ENCODE assay signal across 9 mouse cellular contexts in genomic region chr13:107100852-107101325, GRCm38 (mm10).
DNase-seq lines count a peak whose midpoint lies in the region; ATAC-seq and TF ChIP-seq lines count a peak whose summit lies in the region.
"Had no signal": no experiment of that assay in that cellular context is flagged by ENCODE, and none has a peak within 500 bp of the region (broad histone marks: within the 10 kb centered on the region; RNA-seq: fewer than 3 reads in every experiment).

No protein-coding gene starts in this region.

- H3K4me1 ChIP-seq in G1E (ENCODE audit: insufficient read depth, low read depth, low read length), result peaks cover 59% of the 10 kb centered on the region
- no peaks in the 10 kb centered on the region for H3K4me1 ChIP-seq in intestine, embryonic 16.5 days (ENCODE audit: control insufficient read depth, insufficient read depth, low read length)
- 0 out of 2 replicates have a peak, but pooled peaks cover 3% of the 10 kb centered on the region for H3K4me1 ChIP-seq in midbrain, embryonic 10.5 days
- H3K4me1 ChIP-seq: midbrain, embryonic 12.5 days had no signal

- DNase-seq in G1E (ENCODE audit: low spot score), result peak; percentile 75
- peak; percentile 12 for DNase-seq in embryo, embryonic 10.5 days (ENCODE audit: low spot score)
- peak; percentile 39 for DNase-seq in naive thymus-derived CD4-positive, alpha-beta T cell, adult 2 months (ENCODE audit: low read depth)
- DNase-seq in midbrain, embryonic 10.5 days (ENCODE audit: low spot score), result no peak
- DNase-seq in layer of hippocampus, adult 18-20 months (ENCODE audit: low spot score in 2 of 2), result no peak
- no peak for DNase-seq in adrenal gland, postnatal 4 days (ENCODE audit: low spot score in 2 of 2)
- no peak for DNase-seq in kidney, postnatal 4 days

- H3K36me3 ChIP-seq in G1E (replicated peaks), result no peaks in the 10 kb centered on the region
- no peaks in the 10 kb centered on the region for H3K36me3 ChIP-seq in intestine, embryonic 16.5 days (ENCODE audit: control insufficient read depth, insufficient read depth, low read length)
- no peaks in the 10 kb centered on the region for H3K36me3 ChIP-seq in midbrain, embryonic 10.5 days
- H3K36me3 ChIP-seq: midbrain, embryonic 12.5 days had no signal

- WGBS in intestine, embryonic 16.5 days, result 61% methylated on average over 6 of the region's 6 CpGs
- 76% methylated on average over 6 of the region's 6 CpGs for WGBS in midbrain, embryonic 10.5 days

- H3K27ac ChIP-seq in intestine, embryonic 16.5 days (ENCODE audit: low read length), result no peak overlapping the region
- H3K27ac ChIP-seq in midbrain, embryonic 10.5 days (replicated peaks), result no peak overlapping the region
- H3K27ac ChIP-seq: midbrain, embryonic 12.5 days had no signal

- no peak overlapping the region for H3K9ac ChIP-seq in intestine, embryonic 16.5 days (ENCODE audit: low read depth, low read length)
- H3K9ac ChIP-seq: midbrain, embryonic 12.5 days had no signal

- peak overlapping the region; percentile 35; the same call in 1 of the 2 replicates for H3K4me3 ChIP-seq in G1E (ENCODE audit: low read depth, low read length)
- H3K4me3 ChIP-seq in intestine, embryonic 16.5 days (ENCODE audit: low read length), result no peak overlapping the region
- H3K4me3 ChIP-seq in midbrain, embryonic 10.5 days, result no peak overlapping the region
- H3K4me3 ChIP-seq: midbrain, embryonic 12.5 days had no signal

- no peaks in the 10 kb centered on the region; the same call in 1 of the 2 replicates for H3K9me3 ChIP-seq in G1E (replicated peaks)
- H3K9me3 ChIP-seq in intestine, embryonic 16.5 days (ENCODE audit: control insufficient read depth, low read length), result no peaks in the 10 kb centered on the region
- H3K9me3 ChIP-seq in midbrain, embryonic 10.5 days (replicated peaks), result no peaks in the 10 kb centered on the region
- H3K9me3 ChIP-seq: midbrain, embryonic 12.5 days had no signal

- no peak overlapping the region for H3K4me2 ChIP-seq in intestine, embryonic 16.5 days (ENCODE audit: low read depth, low read length)

- no peaks in the 10 kb centered on the region for H3K27me3 ChIP-seq in G1E (ENCODE audit: insufficient read depth, low read length)
- H3K27me3 ChIP-seq in intestine, embryonic 16.5 days (replicated peaks; ENCODE audit: control insufficient read depth, insufficient read depth, low read length), result no peaks in the 10 kb centered on the region
- H3K27me3 ChIP-seq in midbrain, embryonic 10.5 days (ENCODE audit: low read depth, poor library complexity, severe bottlenecking), result no peaks in the 10 kb centered on the region
- H3K27me3 ChIP-seq: midbrain, embryonic 12.5 days had no signal

- no peak for TF ChIP-seq CTCF in G1E (IDR thresholded peaks at IDR 0.05; ENCODE audit: low read depth, low read length)

- peak; percentile 94 for ATAC-seq in G1E (ENCODE audit: extremely low read depth, insufficient number of reproducible peaks, low FRiP score, poor library complexity, severe bottlenecking)
- peak; percentile 83 for ATAC-seq in intestine, embryonic 16.5 days

Comparison
In these comparisons a context has a peak if more than half of its experiments do, and no peak if none do; other contexts are left out.
1. DNase-seq: peak in G1E (single experiment), embryo, embryonic 10.5 days (single experiment) and naive thymus-derived CD4-positive, alpha-beta T cell, adult 2 months (single experiment); none in midbrain, embryonic 10.5 days (single experiment), layer of hippocampus, adult 18-20 months (0 of 2), adrenal gland, postnatal 4 days (0 of 2) and kidney, postnatal 4 days (0 of 2).